Mouse (Mus musculus) liver, embryonic 11.5 days (tissue): ENCODE data around the gene Oasl1. TPM values are rescaled to one million over a fixed set of nuclear protein-coding genes. Genes with fewer than 3 reads are reported as not detected.
"Not testable (repeated sequence)": the region's sequence is repeated elsewhere in the genome, so short reads cannot be mapped to it uniquely, and the experiment has no call there.

Experiments used
- ATAC-seq: fragments of 200-750 bp; cut with Nextera tagmentation; replicated peaks from 2 replicates; pipeline ENCODE4 v1.8.0; 2017; ENCODE audit warnings: moderate number of reproducible peaks, mild to moderate bottlenecking, moderate TSS enrichment, moderate library complexity; ENCODE audit not compliant: low FRiP score
- DNase-seq: peaks from one replicate; pipeline ENCODE4 v3.0.0-alpha.2; 2017; ENCODE audit warnings: low spot score
- H3K27ac ChIP-seq: fragments of 300-500 bp; sonication (generic); 2 replicates; pipeline ENCODE4 v1.5.1; 2014; ENCODE audit warnings: mild to moderate bottlenecking, low read depth, low read length, control low read depth
- H3K27me3 ChIP-seq: fragments of 300-500 bp; sonication (generic); replicated peaks from 2 replicates; pipeline ENCODE4 v1.6.1; 2014; ENCODE audit warnings: low read length, mixed read lengths; ENCODE audit not compliant: control insufficient read depth, insufficient read depth
- H3K36me3 ChIP-seq: fragments of 300-500 bp; sonication (generic); 2 replicates; pipeline ENCODE4 v1.6.1; 2014; ENCODE audit warnings: mild to moderate bottlenecking, low read length, moderate library complexity, mixed read lengths; ENCODE audit not compliant: control insufficient read depth, insufficient read depth
- H3K4me1 ChIP-seq: fragments of 300-500 bp; sonication (generic); replicated peaks from 2 replicates; pipeline ENCODE4 v1.6.1; 2014; ENCODE audit warnings: low read length, mixed read lengths; ENCODE audit not compliant: control insufficient read depth, insufficient read depth
- H3K4me2 ChIP-seq: fragments of 300-500 bp; sonication (generic); 2 replicates; pipeline ENCODE4 v1.6.1; 2014; ENCODE audit warnings: mild to moderate bottlenecking, control low read depth, moderate library complexity
- H3K4me3 ChIP-seq: fragments of 300-500 bp; sonication (generic); 2 replicates; pipeline ENCODE4 v1.5.1; 2014; ENCODE audit warnings: low read depth, low read length, control low read depth
- H3K9ac ChIP-seq: fragments of 300-500 bp; sonication (generic); 2 replicates; pipeline ENCODE4 v1.6.1; 2014; ENCODE audit warnings: low read depth, low read length, control low read depth
- H3K9me3 ChIP-seq: fragments of 300-500 bp; sonication (generic); 2 replicates; pipeline ENCODE4 v1.6.1; 2016; ENCODE audit warnings: low read length, inconsistent platforms, mixed read lengths; ENCODE audit not compliant: control insufficient read depth
- WGBS: fragments of 180-500 bp; shearing (Covaris S2); extraction: QIAGEN DNeasy Blood & Tissue Kit; methylation state at CpG from one replicate; pipeline ENCODE4 v1.1.7; 2014; 5-methylcytosine and 5-hydroxymethylcytosine counted together
- polyA plus RNA-seq: library from polyadenylated mRNA; unstranded; fragments of >200 nt; fragmentation: Nextera tagmentation; extraction: Ambion mirVana; gene quantifications from 2 replicates; pipeline ENCODE4 v1.2.1, GENCODE M21; 2014

Gene Oasl1
- polyA plus RNA-seq, 1 experiment from 2014 or later, result 0.36 TPM

- Histone ChIP-seq H3K36me3 (no peaks in the 10 kb centered on the region), H3K9ac (no peak overlapping the region), H3K27ac (no peak overlapping the region), H3K27me3 (no peaks in the 10 kb centered on the region), H3K4me2 (no peak overlapping the region), H3K4me1 (0 out of 2 replicates have a peak, but pooled peaks cover 3% of the 10 kb centered on the region), H3K4me3 (no peak overlapping the region), H3K9me3 (no peaks in the 10 kb centered on the region)
- DNase-seq, result no peak
- WGBS, result 81% methylated on average over 5 of the region's 5 CpGs
- ATAC-seq, result no peak
Observed at GRCm38 (mm10) chr5:114915854-114916253, 7.2 kb upstream of the Oasl1 start.

GRCm38 (mm10) chr5:114916777-114917176 is 6.3 kb upstream of the Oasl1 start:
- H3K36me3 ChIP-seq, result no peaks in the 10 kb centered on the region
- DNase-seq, result no peak
- no peak overlapping the region for H3K4me3 ChIP-seq
- no peak for ATAC-seq
- H3K4me1 ChIP-seq, result peaks cover 4% of the 10 kb centered on the region; the same call in 1 of the 2 replicates
- no peak overlapping the region for H3K27ac ChIP-seq
- no peak overlapping the region for H3K4me2 ChIP-seq
- 56% methylated on average over 4 of the region's 4 CpGs for WGBS
- H3K9ac ChIP-seq, result no peak overlapping the region
- no peaks in the 10 kb centered on the region for H3K27me3 ChIP-seq
- no peaks in the 10 kb centered on the region for H3K9me3 ChIP-seq

- not testable (repeated sequence) for ATAC-seq, DNase-seq, H3K4me1 ChIP-seq, H3K36me3 ChIP-seq, H3K9me3 ChIP-seq, H3K9ac ChIP-seq, H3K27me3 ChIP-seq, H3K4me3 ChIP-seq, H3K4me2 ChIP-seq, H3K27ac ChIP-seq
- WGBS, result 90% methylated on average over 5 of the region's 5 CpGs
Observed at GRCm38 (mm10) chr5:114917357-114917756, 5.7 kb upstream of the Oasl1 start.

GRCm38 (mm10) chr5:114921551-114922365 is 1.3 kb upstream of the Oasl1 start:
- Histone ChIP-seq H3K4me2 (peak overlapping the region; percentile 35), H3K4me1 (peaks cover 5% of the 10 kb centered on the region; the same call in 1 of the 2 replicates), H3K9ac (no peak overlapping the region), H3K4me3 (no peak overlapping the region), H3K9me3 (no peaks in the 10 kb centered on the region), H3K27ac (no peak overlapping the region), H3K36me3 (no peaks in the 10 kb centered on the region), H3K27me3 (no peaks in the 10 kb centered on the region)
- WGBS, result 52% methylated on average over 19 of the region's 19 CpGs
- DNase-seq, result peak; percentile 39
- peak; percentile 58; the same call in 1 of the 2 replicates for ATAC-seq

GRCm38 (mm10) chr5:114922366-114922731 is 691 bp upstream of the Oasl1 start:
- Histone ChIP-seq H3K4me1 (peaks cover 5% of the 10 kb centered on the region; the same call in 1 of the 2 replicates), H3K9me3 (no peaks in the 10 kb centered on the region), H3K36me3 (no peaks in the 10 kb centered on the region), H3K4me3 (no peak overlapping the region), H3K4me2 (peak overlapping the region; percentile 35; the same call in 1 of the 2 replicates), H3K27me3 (no peaks in the 10 kb centered on the region), H3K9ac (no peak overlapping the region), H3K27ac (no peak overlapping the region)
- ATAC-seq (peak; percentile 61; the same call in 1 of the 2 replicates), DNase-seq (no peak)
- WGBS, result 59% methylated on average over 10 of the region's 10 CpGs

- Histone ChIP-seq H3K4me1 (peaks cover 5% of the 10 kb centered on the region; the same call in 1 of the 2 replicates), H3K4me3 (no peak overlapping the region), H3K36me3 (no peaks in the 10 kb centered on the region), H3K9ac (no peak overlapping the region), H3K9me3 (no peaks in the 10 kb centered on the region), H3K27me3 (no peaks in the 10 kb centered on the region), H3K27ac (no peak overlapping the region), H3K4me2 (no peak overlapping the region)
- ATAC-seq (no peak), DNase-seq (no peak)
- 56% methylated on average over 1 of the region's 1 CpGs for WGBS
Observed at GRCm38 (mm10) chr5:114926153-114926684, 3.2 kb downstream of the Oasl1 start.

- no peak overlapping the region for H3K9ac ChIP-seq
- no peak overlapping the region for H3K4me2 ChIP-seq
- no peak overlapping the region for H3K4me3 ChIP-seq
- peaks cover 4% of the 10 kb centered on the region; the same call in 1 of the 2 replicates for H3K4me1 ChIP-seq
- no peaks in the 10 kb centered on the region for H3K27me3 ChIP-seq
- no peak for ATAC-seq
- no peaks in the 10 kb centered on the region for H3K9me3 ChIP-seq
- H3K36me3 ChIP-seq, result no peaks in the 10 kb centered on the region
- no peak for DNase-seq
- WGBS, result 80% methylated on average over 9 of the region's 9 CpGs
- H3K27ac ChIP-seq, result no peak overlapping the region
Observed at GRCm38 (mm10) chr5:114926753-114927152, 3.7 kb downstream of the Oasl1 start.

- Histone ChIP-seq H3K27ac (no peak overlapping the region), H3K9ac (no peak overlapping the region), H3K9me3 (no peaks in the 10 kb centered on the region), H3K27me3 (no peaks in the 10 kb centered on the region), H3K4me1 (no peaks in the 10 kb centered on the region), H3K4me3 (no peak overlapping the region), H3K36me3 (no peaks in the 10 kb centered on the region), H3K4me2 (no peak overlapping the region)
- ATAC-seq (no peak), DNase-seq (no peak)
- WGBS, result 50% methylated on average over 5 of the region's 5 CpGs
Observed at GRCm38 (mm10) chr5:114931626-114932025, 8.6 kb downstream of the Oasl1 start.

GRCm38 (mm10) chr5:114933206-114933605 is 10.2 kb downstream of the Oasl1 start:
- H3K27ac ChIP-seq, result no peak overlapping the region
- no peak for DNase-seq
- no peaks in the 10 kb centered on the region for H3K4me1 ChIP-seq
- no peaks in the 10 kb centered on the region for H3K27me3 ChIP-seq
- no peaks in the 10 kb centered on the region for H3K9me3 ChIP-seq
- H3K9ac ChIP-seq, result no peak overlapping the region
- H3K36me3 ChIP-seq, result no peaks in the 10 kb centered on the region
- H3K4me2 ChIP-seq, result no peak overlapping the region
- no peak for ATAC-seq
- no peak overlapping the region for H3K4me3 ChIP-seq
- WGBS, result 81% methylated on average over 8 of the region's 8 CpGs
